Mouse (Mus musculus) C2C12 (cell line): ENCODE data around the gene Gm48551.

Experiments
- CTCF ChIP-seq: IDR thresholded peaks from one replicate; pipeline ENCODE4 v1.5.1; 2011; ENCODE audit not compliant: control insufficient read depth, insufficient read depth, insufficient read length
- MAX ChIP-seq: IDR thresholded peaks from one replicate; pipeline ENCODE4 v1.6.1; 2011; ENCODE audit warnings: mild to moderate bottlenecking, control low read depth
- MYOD1 ChIP-seq: IDR thresholded peaks from one replicate; pipeline ENCODE4 v1.6.1; 2011; ENCODE audit warnings: low read depth; ENCODE audit not compliant: control insufficient read depth, insufficient read length
- USF1 ChIP-seq: IDR thresholded peaks from one replicate; pipeline ENCODE4 v1.6.1; 2011; ENCODE audit warnings: low read depth, mild to moderate bottlenecking, control low read depth, moderate library complexity

GRCm38 (mm10) chr10:81379183-81379553, 5.1 kb upstream of the Gm48551 start:
- TF ChIP-seq CTCF (no peak), USF1 (no peak), MAX (no peak), MYOD1 (no peak)
